Mouse (Mus musculus) hindbrain, embryonic 12.5 days (tissue): ENCODE measurements at regions not wholly inside any gene's neighbourhood (a gene's known extent, or its start where the extent isn't known, plus 50 kb on each side); places are given as distances from the start of the nearest gene placed in this dataset.
"Not testable (repeated sequence)": the region's sequence is repeated elsewhere in the genome, so short reads cannot be mapped to it uniquely, and the experiment has no call there.

ENCODE experiments used
- ATAC-seq: fragments of 200-750 bp; cut with Nextera tagmentation; 2 replicates; pipeline ENCODE4 v1.8.0; 2017; ENCODE audit warnings: moderate TSS enrichment; ENCODE audit not compliant: low FRiP score
- H3K27ac ChIP-seq: fragments of 300-500 bp; sonication (generic); 2 replicates; pipeline ENCODE4 v1.5.1; 2016; ENCODE audit warnings: mild to moderate bottlenecking
- H3K27me3 ChIP-seq: fragments of 300-500 bp; sonication (generic); 2 replicates; pipeline ENCODE4 v1.6.1; 2016; ENCODE audit warnings: mild to moderate bottlenecking
- H3K36me3 ChIP-seq: fragments of 300-500 bp; sonication (generic); 2 replicates; pipeline ENCODE4 v1.6.1; 2016; ENCODE audit warnings: mild to moderate bottlenecking
- H3K4me1 ChIP-seq: fragments of 300-500 bp; sonication (generic); 2 replicates; pipeline ENCODE4 v1.6.1; 2016
- H3K4me2 ChIP-seq: fragments of 300-500 bp; sonication (generic); replicated peaks from 2 replicates; pipeline ENCODE4 v1.6.1; 2016; ENCODE audit warnings: mild to moderate bottlenecking
- H3K4me3 ChIP-seq: fragments of 300-500 bp; sonication (generic); 2 replicates; pipeline ENCODE4 v1.5.1; 2016; ENCODE audit warnings: mild to moderate bottlenecking
- H3K9ac ChIP-seq: fragments of 300-500 bp; sonication (generic); 2 replicates; pipeline ENCODE4 v1.6.1; 2016; ENCODE audit warnings: mild to moderate bottlenecking, moderate library complexity
- H3K9me3 ChIP-seq: fragments of 300-500 bp; sonication (generic); replicated peaks from 2 replicates; pipeline ENCODE4 v1.6.1; 2016; ENCODE audit warnings: mild to moderate bottlenecking
- WGBS: fragments of 180-500 bp; shearing (Covaris S2); methylation state at CpG from one replicate; pipeline ENCODE4 v1.1.7; 2016; 5-methylcytosine and 5-hydroxymethylcytosine counted together

DNA sequence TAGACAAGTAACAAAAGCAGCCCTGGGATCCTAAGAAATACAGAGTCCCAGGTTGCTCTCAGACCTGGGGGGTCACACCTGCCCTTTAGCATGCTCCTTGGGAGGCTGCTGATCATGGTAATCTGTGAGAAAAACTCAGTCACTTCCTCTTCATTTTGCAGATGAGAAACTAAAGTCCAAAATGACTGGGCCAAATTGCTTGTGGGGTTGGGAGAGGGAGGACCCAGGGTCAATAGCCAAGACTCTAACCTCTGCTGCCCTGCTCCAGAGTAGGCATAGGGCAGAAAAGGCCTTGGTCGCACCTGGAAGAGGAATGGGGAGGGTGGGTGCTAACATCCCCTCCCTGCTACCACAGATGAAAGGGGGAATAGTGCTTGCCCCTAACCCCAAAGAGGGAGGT is 491.2 kb downstream of the Tns1 start:
- Histone ChIP-seq H3K27me3 (no peaks in the 10 kb centered on the region), H3K9me3 (no peaks in the 10 kb centered on the region), H3K36me3 (no peaks in the 10 kb centered on the region), H3K4me3 (no peak overlapping the region), H3K9ac (no peak overlapping the region), H3K4me2 (no peak overlapping the region), H3K4me1 (no peaks in the 10 kb centered on the region), H3K27ac (no peak overlapping the region)
- no peak for ATAC-seq
- whole genome bisulfite sequencing, result 84% methylated on average over 1 of the region's 1 CpGs

DNA sequence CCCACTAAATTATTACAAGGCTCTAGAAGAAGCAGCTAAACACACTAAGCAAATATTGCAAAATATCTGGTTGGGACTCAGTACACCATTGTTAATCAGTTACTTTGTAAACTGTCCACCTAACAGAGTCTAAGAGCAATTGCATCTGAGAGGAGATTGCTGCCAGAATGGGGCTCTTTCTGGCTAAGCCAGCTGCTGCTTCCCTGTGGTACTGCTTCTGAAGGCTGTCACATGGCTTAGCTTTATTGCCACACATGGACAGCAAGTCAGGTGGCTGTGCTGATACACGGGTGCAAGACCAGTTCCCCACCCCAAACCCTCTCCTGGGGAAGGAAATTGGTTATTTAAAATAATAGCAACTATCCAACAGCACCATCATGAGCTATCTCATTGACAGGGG is 493.9 kb downstream of the Tns1 start:
- Histone ChIP-seq H3K27me3 (no peaks in the 10 kb centered on the region), H3K36me3 (no peaks in the 10 kb centered on the region), H3K4me3 (no peak overlapping the region), H3K4me1 (no peaks in the 10 kb centered on the region), H3K27ac (no peak overlapping the region), H3K4me2 (no peak overlapping the region), H3K9me3 (no peaks in the 10 kb centered on the region), H3K9ac (no peak overlapping the region)
- 41% methylated on average over 1 of the region's 1 CpGs for WGBS
- ATAC-seq, result no peak

GRCm38 (mm10) chr1:73625365-73625764 is 498.9 kb downstream of the Tns1 start:
- WGBS, result 90% methylated on average over 5 of the region's 5 CpGs
- no peak for ATAC-seq
- no peaks in the 10 kb centered on the region for H3K4me1 ChIP-seq

GRCm38 (mm10) chr1:73621121-73621520 is 503.1 kb downstream of the Tns1 start:
- 89% methylated on average over 5 of the region's 5 CpGs for WGBS
- ATAC-seq, result not testable (repeated sequence)

More at GRCm38 (mm10) chr1:73625365-73625764, 498.9 kb downstream of the Tns1 start:
- Histone ChIP-seq H3K36me3 (no peaks in the 10 kb centered on the region), H3K9me3 (no peaks in the 10 kb centered on the region), H3K4me3 (no peak overlapping the region), H3K27ac (no peak overlapping the region), H3K9ac (no peak overlapping the region), H3K4me2 (no peak overlapping the region), H3K27me3 (no peaks in the 10 kb centered on the region)

DNA sequence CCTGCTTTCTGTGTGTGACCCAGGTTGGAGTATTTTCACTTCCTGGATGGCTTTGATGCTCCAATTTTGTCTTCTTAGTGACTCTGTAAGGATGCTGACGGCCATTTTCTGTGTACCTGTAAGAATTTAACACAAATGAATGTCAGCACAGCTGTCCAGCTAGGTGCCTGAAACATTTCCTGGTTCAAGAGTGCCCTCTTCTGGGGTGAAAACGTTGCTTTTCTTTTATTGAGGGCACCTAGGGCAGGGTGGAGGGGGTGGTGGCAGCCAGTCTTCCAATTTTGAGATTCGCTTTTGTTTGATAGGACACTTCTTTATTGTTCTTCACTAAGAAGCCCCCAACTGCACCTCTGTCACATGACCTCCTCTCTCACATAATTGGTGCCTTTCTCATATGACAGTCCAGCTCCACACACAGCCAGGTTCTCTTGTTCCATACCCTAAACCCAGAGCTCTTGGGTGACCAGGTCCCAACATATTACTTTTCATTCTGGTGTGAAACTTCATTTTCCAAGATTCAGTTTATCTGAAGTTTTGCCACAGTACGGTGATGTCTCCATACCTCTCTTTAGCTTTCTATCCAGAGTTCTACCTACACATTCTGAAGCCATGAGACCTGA is 505.6 kb downstream of the Tns1 start:
- Histone ChIP-seq H3K4me3 (no peak overlapping the region), H3K4me1 (no peaks in the 10 kb centered on the region), H3K9me3 (no peaks in the 10 kb centered on the region), H3K27ac (no peak overlapping the region), H3K27me3 (no peaks in the 10 kb centered on the region), H3K36me3 (no peaks in the 10 kb centered on the region), H3K9ac (no peak overlapping the region), H3K4me2 (no peak overlapping the region)
- ATAC-seq, result 0 out of 2 replicates have a peak, but pooled peaks have one; percentile 48
- WGBS, result 46% methylated on average over 4 of the region's 4 CpGs

More at GRCm38 (mm10) chr1:73621121-73621520, 503.1 kb downstream of the Tns1 start:
- not testable (repeated sequence) for H3K36me3 ChIP-seq, H3K9me3 ChIP-seq, H3K27ac ChIP-seq, H3K4me3 ChIP-seq, H3K4me1 ChIP-seq, H3K27me3 ChIP-seq, H3K9ac ChIP-seq, H3K4me2 ChIP-seq

DNA sequence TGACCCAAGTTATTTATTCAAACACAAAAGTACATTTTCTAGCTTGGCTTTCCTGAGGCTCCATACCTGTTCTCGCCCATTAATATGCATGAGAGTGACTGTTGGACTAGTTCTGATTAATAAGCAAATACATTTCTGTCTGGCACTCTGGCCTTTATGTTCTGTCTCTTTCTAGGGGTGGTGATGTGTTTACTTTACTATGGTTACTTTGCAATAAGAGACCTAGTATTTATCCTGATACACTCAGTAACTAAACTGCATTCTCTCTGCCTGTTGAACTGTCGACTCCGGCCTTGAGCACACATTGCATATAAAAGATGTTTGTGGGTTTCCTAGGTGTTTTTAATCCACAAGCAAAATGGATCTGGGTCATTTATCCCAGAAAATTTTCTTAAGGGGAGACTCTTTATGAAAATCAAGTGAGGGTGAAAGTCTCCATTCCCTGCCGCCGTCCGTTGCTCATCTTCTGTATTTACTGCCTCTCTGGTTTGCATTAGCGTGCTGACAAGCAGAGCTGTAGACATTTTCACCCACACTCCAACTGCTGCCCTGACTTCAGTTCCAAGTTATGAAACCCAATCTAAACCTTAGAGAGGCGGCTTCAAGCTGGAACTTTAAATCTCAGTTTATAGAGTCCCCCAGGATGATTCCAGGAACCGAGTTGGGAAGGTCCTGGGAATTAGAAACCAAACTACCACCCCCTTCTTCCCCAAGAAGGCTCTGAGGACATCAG is 530.4 kb downstream of the Tns1 start:
- H3K36me3 ChIP-seq, result no peaks in the 10 kb centered on the region
- WGBS, result 78% methylated on average over 9 of the region's 9 CpGs

GRCm38 (mm10) chr1:73591342-73592099 is 532.7 kb downstream of the Tns1 start:
- ATAC-seq, result no peak
- H3K4me1 ChIP-seq, result peaks cover 2% of the 10 kb centered on the region; the same call in 1 of the 2 replicates
- no peak overlapping the region for H3K27ac ChIP-seq
- H3K9ac ChIP-seq, result no peak overlapping the region
- no peaks in the 10 kb centered on the region for H3K9me3 ChIP-seq
- no peaks in the 10 kb centered on the region for H3K36me3 ChIP-seq
- WGBS, result 52% methylated on average over 9 of the region's 9 CpGs
- no peaks in the 10 kb centered on the region for H3K27me3 ChIP-seq
- no peak overlapping the region for H3K4me2 ChIP-seq
- H3K4me3 ChIP-seq, result no peak overlapping the region

More for the DNA sequence above, 530.4 kb downstream of the Tns1 start:
- H3K4me2 ChIP-seq, result no peak overlapping the region
- H3K4me1 ChIP-seq, result peaks cover 2% of the 10 kb centered on the region; the same call in 1 of the 2 replicates
- no peaks in the 10 kb centered on the region for H3K27me3 ChIP-seq
- no peak overlapping the region for H3K4me3 ChIP-seq
- no peak overlapping the region for H3K9ac ChIP-seq
- no peaks in the 10 kb centered on the region for H3K9me3 ChIP-seq
- no peak overlapping the region for H3K27ac ChIP-seq
- ATAC-seq, result no peak

GRCm38 (mm10) chr1:73579680-73580079 is 544.6 kb downstream of the Tns1 start:
- no peaks in the 10 kb centered on the region for H3K4me1 ChIP-seq
- H3K27me3 ChIP-seq, result no peaks in the 10 kb centered on the region
- H3K4me2 ChIP-seq, result no peak overlapping the region
- no peak overlapping the region for H3K4me3 ChIP-seq
- H3K9ac ChIP-seq, result no peak overlapping the region
- ATAC-seq, result no peak
- 90% methylated on average over 3 of the region's 3 CpGs for WGBS
- H3K27ac ChIP-seq, result no peak overlapping the region
- no peaks in the 10 kb centered on the region for H3K36me3 ChIP-seq
- no peaks in the 10 kb centered on the region for H3K9me3 ChIP-seq

DNA sequence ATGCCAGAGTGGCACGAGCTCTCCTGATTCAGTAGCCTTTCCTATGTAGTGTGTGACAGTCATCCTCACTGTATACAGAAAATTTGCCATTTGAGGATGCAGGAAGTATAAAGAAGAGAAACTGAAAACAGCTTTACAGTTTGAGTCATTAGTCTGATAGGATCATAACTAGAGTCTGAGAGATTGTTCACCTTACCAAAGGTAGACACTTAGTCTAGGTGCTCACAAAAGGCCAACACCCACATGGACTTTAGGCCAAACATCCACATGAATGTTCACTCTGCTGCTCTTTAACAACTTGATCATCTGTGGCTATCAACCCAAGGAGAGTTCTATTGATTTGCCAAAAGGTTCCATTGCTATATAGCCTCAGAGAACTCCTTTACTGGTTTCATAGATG is 547.2 kb downstream of the Tns1 start:
- H3K4me3 ChIP-seq, result no peak overlapping the region
- no peak overlapping the region for H3K4me2 ChIP-seq
- no peaks in the 10 kb centered on the region for H3K9me3 ChIP-seq
- ATAC-seq, result no peak
- WGBS, result 91% methylated on average over 1 of the region's 1 CpGs
- no peak overlapping the region for H3K9ac ChIP-seq
- no peak overlapping the region for H3K27ac ChIP-seq
- H3K4me1 ChIP-seq, result no peaks in the 10 kb centered on the region
- H3K36me3 ChIP-seq, result no peaks in the 10 kb centered on the region
- H3K27me3 ChIP-seq, result no peaks in the 10 kb centered on the region

GRCm38 (mm10) chr1:73575694-73576093 is 548.6 kb downstream of the Tns1 start:
- no peak overlapping the region for H3K4me2 ChIP-seq
- H3K36me3 ChIP-seq, result no peaks in the 10 kb centered on the region
- H3K9ac ChIP-seq, result no peak overlapping the region
- no peaks in the 10 kb centered on the region for H3K27me3 ChIP-seq
- H3K9me3 ChIP-seq, result no peaks in the 10 kb centered on the region
- no peak overlapping the region for H3K27ac ChIP-seq
- H3K4me1 ChIP-seq, result no peaks in the 10 kb centered on the region
- no peak overlapping the region for H3K4me3 ChIP-seq
- 60% methylated on average over 1 of the region's 1 CpGs for WGBS
- ATAC-seq, result no peak

- Histone ChIP-seq H3K4me1 (no peaks in the 10 kb centered on the region), H3K9me3 (no peaks in the 10 kb centered on the region), H3K36me3 (no peaks in the 10 kb centered on the region), H3K4me3 (no peak overlapping the region), H3K9ac (no peak overlapping the region), H3K27me3 (no peaks in the 10 kb centered on the region), H3K4me2 (no peak overlapping the region), H3K27ac (no peak overlapping the region)
- no peak for ATAC-seq
- WGBS, result 72% methylated on average over 3 of the region's 3 CpGs
These were observed 553.3 kb downstream of the Tns1 start for GRCm38 (mm10) chr1:73570944-73571343.

DNA sequence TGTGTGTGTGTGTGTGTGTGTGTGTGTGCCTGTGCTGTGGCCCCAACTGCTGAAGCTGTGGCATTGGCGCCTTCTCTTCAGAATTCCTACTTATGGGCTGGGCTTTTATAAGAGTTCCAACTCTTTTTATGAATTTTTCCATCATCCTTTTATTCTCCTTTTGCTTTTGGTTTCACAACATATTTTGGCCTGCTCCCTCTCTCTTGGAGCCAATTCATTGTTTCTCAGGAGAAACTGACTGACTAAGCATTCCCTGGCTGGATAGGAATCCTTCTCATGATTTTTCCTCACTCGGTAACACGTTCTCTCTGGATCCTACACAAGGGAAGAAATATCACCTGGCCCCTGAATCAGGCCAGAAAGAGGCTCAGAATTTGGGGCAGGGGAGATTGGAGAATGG is 551.1 kb upstream of the Tnp1 start:
- H3K4me3 ChIP-seq, result no peak overlapping the region

More for the DNA sequence above, 551.1 kb upstream of the Tnp1 start:
- Histone ChIP-seq H3K27me3 (no peaks in the 10 kb centered on the region), H3K4me2 (no peak overlapping the region), H3K9me3 (0 out of 2 replicates have a peak, but pooled peaks cover 3% of the 10 kb centered on the region), H3K36me3 (no peaks in the 10 kb centered on the region), H3K27ac (no peak overlapping the region), H3K4me1 (no peaks in the 10 kb centered on the region), H3K9ac (no peak overlapping the region)
- WGBS, result 84% methylated on average over 3 of the region's 3 CpGs
- ATAC-seq, result no peak
